Mouse (Mus musculus): Measurements from ENCODE around the gene Rps27l. TPM values are rescaled to one million over a fixed set of nuclear protein-coding genes. Genes with fewer than 3 reads are reported as not detected.

Rps27l gene
- polyA plus RNA-seq, 1 experiment from 2014 or later: 572 TPM

DNA sequence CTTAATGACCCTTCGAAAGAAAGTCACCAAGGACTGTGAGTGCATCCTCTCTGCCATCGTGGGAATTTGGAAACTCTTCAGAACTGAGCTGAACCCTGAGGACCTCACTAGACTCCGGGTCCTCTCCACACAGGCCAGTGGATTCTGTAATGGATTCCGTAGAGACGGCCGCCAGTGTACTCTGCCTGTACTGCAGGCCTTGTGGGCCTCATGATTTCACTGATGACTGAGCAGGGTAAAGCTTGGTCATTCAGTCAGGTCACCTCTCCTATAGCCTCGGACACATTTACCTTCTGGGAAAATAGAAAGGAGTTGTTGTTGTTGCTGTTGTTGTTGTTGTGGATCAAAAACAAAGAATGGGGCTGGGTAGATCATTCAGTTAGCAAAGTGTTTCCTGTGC, 36.2 kb downstream of the Rps27l start:
- no peak overlapping the region for H3K4me3 ChIP-seq (ENCODE audit: low read depth, low read length)
- ATAC-seq (no peak), DNase-seq (ENCODE audit: low spot score) (no peak)
- no peak overlapping the region for H3K27ac ChIP-seq (ENCODE audit: low read length)
- no peaks in the 10 kb centered on the region for H3K27me3 ChIP-seq (replicated peaks; ENCODE audit: insufficient read depth, low read length)
- H3K4me1 ChIP-seq (ENCODE audit: insufficient read depth, low read depth, low read length): no peaks in the 10 kb centered on the region
- no peaks in the 10 kb centered on the region for H3K9me3 ChIP-seq (ENCODE audit: low read length)
- no peaks in the 10 kb centered on the region for H3K36me3 ChIP-seq (ENCODE audit: insufficient read depth, low read length)
- no peak overlapping the region for H3K9ac ChIP-seq (replicated peaks; ENCODE audit: low read depth)
- WGBS: 79% methylated on average over 7 of the region's 7 CpGs
- no peak overlapping the region for H3K4me2 ChIP-seq (replicated peaks; ENCODE audit: low read depth, low read length)
- TF ChIP-seq CTCF (IDR thresholded peaks at IDR 0.05) (no peak), EP300 (IDR thresholded peaks at IDR 0.05) (no peak)

GRCm38 (mm10) chr9:66985377-66985776, 39.5 kb downstream of the Rps27l start:
- Histone ChIP-seq H3K27ac (ENCODE audit: low read length) (no peak overlapping the region), H3K4me2 (replicated peaks; ENCODE audit: low read depth, low read length) (no peak overlapping the region), H3K27me3 (replicated peaks; ENCODE audit: insufficient read depth, low read length) (no peaks in the 10 kb centered on the region), H3K4me3 (ENCODE audit: low read depth, low read length) (no peak overlapping the region), H3K36me3 (ENCODE audit: insufficient read depth, low read length) (no peaks in the 10 kb centered on the region), H3K4me1 (ENCODE audit: insufficient read depth, low read depth, low read length) (peaks cover 24% of the 10 kb centered on the region), H3K9ac (replicated peaks; ENCODE audit: low read depth) (no peak overlapping the region), H3K9me3 (ENCODE audit: low read length) (no peaks in the 10 kb centered on the region)
- DNase-seq (ENCODE audit: low spot score) (no peak), ATAC-seq (no peak)
- no peak for TF ChIP-seq CTCF (IDR thresholded peaks at IDR 0.05)
- no peak for TF ChIP-seq EP300 (IDR thresholded peaks at IDR 0.05)
- WGBS: 72% methylated on average over 7 of the region's 7 CpGs

- Histone ChIP-seq H3K9me3 (ENCODE audit: low read length) (no peaks in the 10 kb centered on the region), H3K4me1 (ENCODE audit: insufficient read depth, low read depth, low read length) (peaks cover 25% of the 10 kb centered on the region), H3K27ac (ENCODE audit: low read length) (peak overlapping the region; percentile 85), H3K9ac (replicated peaks; ENCODE audit: low read depth) (no peak overlapping the region), H3K4me3 (ENCODE audit: low read depth, low read length) (no peak overlapping the region), H3K27me3 (replicated peaks; ENCODE audit: insufficient read depth, low read length) (no peaks in the 10 kb centered on the region), H3K4me2 (replicated peaks; ENCODE audit: low read depth, low read length) (no peak overlapping the region), H3K36me3 (ENCODE audit: insufficient read depth, low read length) (no peaks in the 10 kb centered on the region)
- TF ChIP-seq EP300 (IDR thresholded peaks at IDR 0.05): no peak
- DNase-seq (ENCODE audit: low spot score) (peak; percentile 51), ATAC-seq (peak; percentile 21; the same call in 1 of the 2 replicates)
- WGBS: 30% methylated on average over 11 of the region's 11 CpGs
Measured at GRCm38 (mm10) chr9:66988198-66988887, 42.5 kb downstream of the Rps27l start.

- ATAC-seq (peak; percentile 73), DNase-seq (ENCODE audit: low spot score) (peak; percentile 84)
- Histone ChIP-seq H3K27ac (ENCODE audit: low read length) (peak overlapping the region; percentile 85), H3K4me2 (replicated peaks; ENCODE audit: low read depth, low read length) (no peak overlapping the region), H3K9ac (replicated peaks; ENCODE audit: low read depth) (no peak overlapping the region), H3K4me1 (ENCODE audit: insufficient read depth, low read depth, low read length) (peaks cover 25% of the 10 kb centered on the region), H3K27me3 (replicated peaks; ENCODE audit: insufficient read depth, low read length) (no peaks in the 10 kb centered on the region), H3K9me3 (ENCODE audit: low read length) (no peaks in the 10 kb centered on the region), H3K36me3 (ENCODE audit: insufficient read depth, low read length) (no peaks in the 10 kb centered on the region), H3K4me3 (ENCODE audit: low read depth, low read length) (no peak overlapping the region)
- 5% methylated on average over 6 of the region's 6 CpGs for WGBS
- TF ChIP-seq EP300 (IDR thresholded peaks at IDR 0.05) (peak; percentile 63), CTCF (IDR thresholded peaks at IDR 0.05) (no peak)
Measured at GRCm38 (mm10) chr9:66988888-66989414, 43.1 kb downstream of the Rps27l start.

GRCm38 (mm10) chr9:66989581-66989980, 43.7 kb downstream of the Rps27l start:
- H3K9ac ChIP-seq (replicated peaks; ENCODE audit: low read depth): no peak overlapping the region
- no peak; the same call in 1 of the 2 replicates for TF ChIP-seq EP300 (IDR thresholded peaks at IDR 0.05)
- no peak for TF ChIP-seq CTCF (IDR thresholded peaks at IDR 0.05)
- no peak overlapping the region for H3K4me3 ChIP-seq (ENCODE audit: low read depth, low read length)
- peaks cover 25% of the 10 kb centered on the region for H3K4me1 ChIP-seq (ENCODE audit: insufficient read depth, low read depth, low read length)
- peak overlapping the region; percentile 85 for H3K27ac ChIP-seq (ENCODE audit: low read length)
- WGBS: 31% methylated on average over 6 of the region's 6 CpGs
- no peaks in the 10 kb centered on the region for H3K9me3 ChIP-seq (ENCODE audit: low read length)
- ATAC-seq (peak; percentile 22; the same call in 1 of the 2 replicates), DNase-seq (ENCODE audit: low spot score) (no peak)
- no peaks in the 10 kb centered on the region for H3K27me3 ChIP-seq (replicated peaks; ENCODE audit: insufficient read depth, low read length)
- H3K36me3 ChIP-seq (ENCODE audit: insufficient read depth, low read length): no peaks in the 10 kb centered on the region
- H3K4me2 ChIP-seq (replicated peaks; ENCODE audit: low read depth, low read length): no peak overlapping the region

GRCm38 (mm10) chr9:66990046-66990445, 44.2 kb downstream of the Rps27l start:
- H3K36me3 ChIP-seq (ENCODE audit: insufficient read depth, low read length): no peaks in the 10 kb centered on the region
- H3K4me1 ChIP-seq (ENCODE audit: insufficient read depth, low read depth, low read length): peaks cover 25% of the 10 kb centered on the region
- DNase-seq (ENCODE audit: low spot score) (no peak), ATAC-seq (no peak)
- H3K4me2 ChIP-seq (replicated peaks; ENCODE audit: low read depth, low read length): no peak overlapping the region
- no peaks in the 10 kb centered on the region for H3K9me3 ChIP-seq (ENCODE audit: low read length)
- TF ChIP-seq EP300 (IDR thresholded peaks at IDR 0.05) (no peak), CTCF (IDR thresholded peaks at IDR 0.05) (no peak)
- 70% methylated on average over 5 of the region's 5 CpGs for WGBS
- no peak overlapping the region for H3K4me3 ChIP-seq (ENCODE audit: low read depth, low read length)
- H3K27ac ChIP-seq (ENCODE audit: low read length): peak overlapping the region; percentile 85
- H3K27me3 ChIP-seq (replicated peaks; ENCODE audit: insufficient read depth, low read length): no peaks in the 10 kb centered on the region
- H3K9ac ChIP-seq (replicated peaks; ENCODE audit: low read depth): no peak overlapping the region

All from lung, postnatal 0 days (tissue).